Mouse (Mus musculus) right cerebral cortex, adult 18-20 months (tissue): Measurements from ENCODE around the gene Obp1a.

ENCODE experiments used
- DNase-seq: peaks from one replicate; pipeline ENCODE4 v3.0.0; 2022; ENCODE audit warnings: mixed read lengths

Gene Obp1a

GRCm38 (mm10) chrX:78091274-78091673 lies at the start of gene Obp1a:
Obp1a (minus strand) TSS chrX:78091374.
- no peak for DNase-seq

DNA sequence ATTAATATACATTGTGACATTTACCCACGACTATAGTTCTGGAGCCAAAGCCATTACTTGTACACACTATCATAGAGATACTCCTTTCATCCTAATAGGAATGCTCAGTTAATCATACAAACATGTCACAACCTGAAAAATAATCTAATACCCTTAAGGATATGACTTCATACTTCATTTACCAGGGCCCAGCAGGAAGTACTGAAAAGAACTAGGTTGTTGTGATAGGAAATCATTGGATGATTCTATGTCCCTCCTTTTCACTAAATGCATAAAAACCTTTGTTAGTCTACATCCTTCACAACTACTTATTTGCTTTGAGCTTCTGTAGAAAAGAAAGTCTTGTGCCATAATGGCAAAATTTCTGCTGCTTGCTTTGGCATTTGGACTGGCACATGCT lies 34.0 kb upstream of the Obp1a start, which contains the start of gene Gm5938:
Gene Gm5938 (plus strand): TSS at position 301 of the 400 bp plus-strand sequence.
- DNase-seq = no peak
